In genomic region chr11:89020681-89021305, GRCm38 (mm10) we compare ENCODE assay signal across 14 mouse cellular contexts. TPM values are rescaled to one million over a fixed set of nuclear protein-coding genes. Genes with fewer than 3 reads are reported as not detected.
DNase-seq lines count a peak whose midpoint lies in the region; TF ChIP-seq lines count a peak whose summit lies in the region.
"Had no signal": no experiment of that assay in that cellular context is flagged by ENCODE, and none has a peak within 500 bp of the region (broad histone marks: within the 10 kb centered on the region; RNA-seq: fewer than 3 reads in every experiment).

No protein-coding gene starts in this region.

- DNase-seq in heart, postnatal 4 days: peak; percentile 44
- DNase-seq in heart, postnatal 14 days: no peak
- no peak for DNase-seq in testis, postnatal 10 days (ENCODE audit: low spot score)
- DNase-seq in urinary bladder, adult 2 months (ENCODE audit: low spot score): no peak
- DNase-seq in limb, embryonic 10.5 days (ENCODE audit: low spot score): no peak
- DNase-seq: cerebellum, postnatal 25 days; gastrocnemius, postnatal 14 days; right cerebral cortex, postnatal 25 days; thymus, postnatal 25 days had no signal

- WGBS in limb, embryonic 10.5 days: 70% methylated on average over 9 of the region's 9 CpGs

- no peaks in the 10 kb centered on the region for H3K36me3 ChIP-seq in testis, adult 2 months (ENCODE audit: control insufficient read depth, insufficient read depth, low read length)
- no peaks in the 10 kb centered on the region for H3K36me3 ChIP-seq in limb, embryonic 10.5 days

- intact Hi-C loops in heart, postnatal 14 days (cut with DNase I): no loop called here

- no peak for TF ChIP-seq CTCF in testis, adult 2 months (IDR thresholded peaks at IDR 0.05; ENCODE audit: control insufficient read depth, insufficient read depth, insufficient replicate concordance, low read depth, low read length)

- TF ChIP-seq POLR2A in testis, adult 2 months (IDR thresholded peaks at IDR 0.05; ENCODE audit: control insufficient read depth, low read depth, low read length): no peak

- peaks cover 2% of the 10 kb centered on the region; the same call in 1 of the 2 replicates for H3K4me1 ChIP-seq in testis, adult 2 months (ENCODE audit: control insufficient read depth, insufficient read depth, low read length)
- peaks cover 27% of the 10 kb centered on the region for H3K4me1 ChIP-seq in brown adipose tissue, adult 24 weeks (ENCODE audit: control insufficient read depth, insufficient read depth, insufficient read length, low read length)
- peaks cover 3% of the 10 kb centered on the region; the same call in 1 of the 2 replicates for H3K4me1 ChIP-seq in limb, embryonic 10.5 days

- H3K27ac ChIP-seq in testis, adult 2 months (ENCODE audit: control insufficient read depth, insufficient read depth, low read depth, low read length): peak overlapping the region; percentile 65
- H3K27ac ChIP-seq in brown adipose tissue, adult 24 weeks (replicated peaks; ENCODE audit: low read depth, low read length): 0 out of 2 replicates have a peak overlapping the region, but pooled peaks have one; percentile 4
- no peak overlapping the region for H3K27ac ChIP-seq in limb, embryonic 10.5 days
- H3K27ac ChIP-seq: lung, embryonic 15.5 days had no signal

- H3K27me3 ChIP-seq in testis, adult 2 months (ENCODE audit: control insufficient read depth, insufficient read depth, low read length): no peaks in the 10 kb centered on the region
- no peaks in the 10 kb centered on the region for H3K27me3 ChIP-seq in limb, embryonic 10.5 days (ENCODE audit: low read depth, poor library complexity, severe bottlenecking)
- H3K27me3 ChIP-seq: lung, embryonic 15.5 days had no signal

- H3K9me3 ChIP-seq in limb, embryonic 10.5 days (replicated peaks): no peaks in the 10 kb centered on the region
- H3K9me3 ChIP-seq: lung, embryonic 15.5 days had no signal

- no peak overlapping the region for H3K4me3 ChIP-seq in testis, adult 2 months (ENCODE audit: control insufficient read depth, low read depth, low read length)
- H3K4me3 ChIP-seq in brown adipose tissue, adult 24 weeks (ENCODE audit: insufficient read depth, low read depth, low read length): no peak overlapping the region
- H3K4me3 ChIP-seq in limb, embryonic 10.5 days: no peak overlapping the region
- H3K4me3 ChIP-seq: lung, embryonic 15.5 days had no signal

RNA-seq across cellular contexts. Expression of gene Trim25, which starts 21.6 kb away (rescaled TPM):
- total RNA-seq in heart, postnatal 4 days (2021): 10 to 100 TPM; 31.3 to 32.8 TPM
- total RNA-seq in heart, postnatal 14 days (2021): 10 to 100 TPM; 28.3 to 28.5 TPM
- 4.3 and 4.6 TPM in 2 replicates for polyA plus RNA-seq in testis, adult 2 months (2012; rRNA removed)
- polyA plus RNA-seq in brown adipose tissue, adult 24 weeks (2012; ENCODE audit: insufficient read depth, insufficient read length, missing spikeins): 7.9 and 8.6 TPM in 2 replicates
- 12.9 and 18.2 TPM in 2 replicates for polyA plus RNA-seq in urinary bladder, adult 2 months (2012; rRNA removed)
- 3.0 and 3.4 TPM in 2 replicates for polyA plus RNA-seq in limb, embryonic 10.5 days (2016; fragmentation: Nextera tagmentation; extraction: Ambion mirVana)

RNA-seq across cellular contexts. Expression of gene Dgke, which starts 45.9 kb away (rescaled TPM):
- total RNA-seq in heart, postnatal 4 days (2021): 10 to 100 TPM; 12.4 to 13.6 TPM
- 10 to 100 TPM; 11.8 to 12.3 TPM for total RNA-seq in heart, postnatal 14 days (2021)
- 2.9 and 4.0 TPM in 2 replicates for polyA plus RNA-seq in testis, adult 2 months (2012; rRNA removed)
- 3.0 and 3.2 TPM in 2 replicates for polyA plus RNA-seq in brown adipose tissue, adult 24 weeks (2012; ENCODE audit: insufficient read depth, insufficient read length, missing spikeins)
- polyA plus RNA-seq in urinary bladder, adult 2 months (2012; rRNA removed): 5.7 and 6.4 TPM in 2 replicates
- polyA plus RNA-seq in limb, embryonic 10.5 days (2016; fragmentation: Nextera tagmentation; extraction: Ambion mirVana): 3.7 and 5.6 TPM in 2 replicates

RNA-seq across cellular contexts. Expression of gene Coil, which starts 50.7 kb away (rescaled TPM):
- total RNA-seq in heart, postnatal 4 days (2021): 1 to 10 TPM; 7.6 to 9.0 TPM
- total RNA-seq in heart, postnatal 14 days (2021): 1 to 10 TPM; 4.1 to 5.6 TPM
- polyA plus RNA-seq in testis, adult 2 months (2012; rRNA removed): 98.9 and 101 TPM in 2 replicates
- polyA plus RNA-seq in brown adipose tissue, adult 24 weeks (2012; ENCODE audit: insufficient read depth, insufficient read length, missing spikeins): 2.4 and 3.0 TPM in 2 replicates
- polyA plus RNA-seq in urinary bladder, adult 2 months (2012; rRNA removed): 9.7 and 10.9 TPM in 2 replicates
- 25.9 and 28.7 TPM in 2 replicates for polyA plus RNA-seq in limb, embryonic 10.5 days (2016; fragmentation: Nextera tagmentation; extraction: Ambion mirVana)

RNA-seq across cellular contexts. Expression of gene Gm525, which starts 52.8 kb away (rescaled TPM):
- not detected for total RNA-seq in heart, postnatal 4 days (2021)
- total RNA-seq in heart, postnatal 14 days (2021): not detected
- 10.4 and 17.4 TPM in 2 replicates for polyA plus RNA-seq in testis, adult 2 months (2012; rRNA removed)
- polyA plus RNA-seq in brown adipose tissue, adult 24 weeks (2012; ENCODE audit: insufficient read depth, insufficient read length, missing spikeins): not detected in 2 replicates
- 0.18 and 0.72 TPM in 2 replicates for polyA plus RNA-seq in urinary bladder, adult 2 months (2012; rRNA removed)
- not detected in 2 replicates for polyA plus RNA-seq in limb, embryonic 10.5 days (2016; fragmentation: Nextera tagmentation; extraction: Ambion mirVana)
- total RNA-seq: gastrocnemius, postnatal 14 days; layer of hippocampus, adult 8-10 months had no signal
- polyA plus RNA-seq: neural tube, embryonic 11.5 days had no signal

RNA-seq across cellular contexts. Expression of gene Elobl, which starts 54.1 kb away (rescaled TPM):
- total RNA-seq in heart, postnatal 4 days (2021): not detected
- total RNA-seq in heart, postnatal 14 days (2021): not detected
- 0.27 and 0.48 TPM in 2 replicates for polyA plus RNA-seq in testis, adult 2 months (2012; rRNA removed)
- polyA plus RNA-seq in brown adipose tissue, adult 24 weeks (2012; ENCODE audit: insufficient read depth, insufficient read length, missing spikeins): not detected in 2 replicates
- polyA plus RNA-seq in urinary bladder, adult 2 months (2012; rRNA removed): not detected in 2 replicates
- not detected in 2 replicates for polyA plus RNA-seq in limb, embryonic 10.5 days (2016; fragmentation: Nextera tagmentation; extraction: Ambion mirVana)
- total RNA-seq: gastrocnemius, postnatal 14 days; layer of hippocampus, adult 8-10 months had no signal
- polyA plus RNA-seq: lung, embryonic 15.5 days; neural tube, embryonic 11.5 days had no signal
